Mouse (Mus musculus) fat pad, adult 2 months (tissue): ENCODE results near the gene Crtac1.

Experiments used
- DNase-seq: peaks from one replicate; pipeline ENCODE4 v3.0.0-alpha.2; 2011; ENCODE audit warnings: low read depth, low spot score; ENCODE audit errors: extremely low read depth

The Crtac1 gene

GRCm38 (mm10) chr19:42429410-42429809 is 2.2 kb downstream of the Crtac1 start:
- DNase-seq, result no peak

GRCm38 (mm10) chr19:42425208-42425607 is 6.4 kb downstream of the Crtac1 start:
- no peak for DNase-seq

- no peak for DNase-seq
Observed at GRCm38 (mm10) chr19:42415042-42415441, 16.5 kb downstream of the Crtac1 start.

- no peak for DNase-seq
Observed at GRCm38 (mm10) chr19:42409856-42410255, 21.7 kb downstream of the Crtac1 start.

- no peak for DNase-seq
Observed at GRCm38 (mm10) chr19:42409226-42409625, 22.4 kb downstream of the Crtac1 start.

GRCm38 (mm10) chr19:42404364-42404763 is 27.2 kb downstream of the Crtac1 start:
- no peak for DNase-seq

GRCm38 (mm10) chr19:42399974-42400373 is 31.6 kb downstream of the Crtac1 start:
- no peak for DNase-seq

GRCm38 (mm10) chr19:42397281-42397680 is 34.3 kb downstream of the Crtac1 start:
- DNase-seq, result no peak

GRCm38 (mm10) chr19:42394848-42395534 is 36.6 kb downstream of the Crtac1 start:
- DNase-seq, result no peak

- no peak for DNase-seq
Observed at GRCm38 (mm10) chr19:42393920-42394319, 37.7 kb downstream of the Crtac1 start.

GRCm38 (mm10) chr19:42392094-42392493 is 39.5 kb downstream of the Crtac1 start:
- DNase-seq, result no peak

- DNase-seq, result no peak
Observed at GRCm38 (mm10) chr19:42389574-42389973, 42.0 kb downstream of the Crtac1 start.

- DNase-seq, result no peak
Observed at GRCm38 (mm10) chr19:42384981-42385598, 46.5 kb downstream of the Crtac1 start.

- no peak for DNase-seq
Observed at GRCm38 (mm10) chr19:42380981-42381373, 50.6 kb downstream of the Crtac1 start.

GRCm38 (mm10) chr19:42380321-42380980 is 51.1 kb downstream of the Crtac1 start:
- DNase-seq, result no peak

- no peak for DNase-seq
Observed at GRCm38 (mm10) chr19:42379798-42380197, 51.8 kb downstream of the Crtac1 start.

- no peak for DNase-seq
Observed at GRCm38 (mm10) chr19:42377206-42377605, 54.4 kb downstream of the Crtac1 start.

GRCm38 (mm10) chr19:42363551-42363950 is 68.0 kb downstream of the Crtac1 start:
- DNase-seq, result no peak

GRCm38 (mm10) chr19:42358406-42358805 is 73.2 kb downstream of the Crtac1 start:
- DNase-seq, result no peak

GRCm38 (mm10) chr19:42356854-42357253 is 74.7 kb downstream of the Crtac1 start:
- no peak for DNase-seq

GRCm38 (mm10) chr19:42355476-42355875 is 76.1 kb downstream of the Crtac1 start:
- DNase-seq, result no peak

- no peak for DNase-seq
Observed at GRCm38 (mm10) chr19:42341183-42341582, 90.4 kb downstream of the Crtac1 start.
